Mouse (Mus musculus) Patski (cell line): ENCODE results near the gene Olfr1301. TPM values are rescaled to one million over a fixed set of nuclear protein-coding genes. Genes with fewer than 3 reads are reported as not detected.

Experiments used
- ATAC-seq: fragments of 100-300 bp; one replicate; pipeline ENCODE4 v1.8.0; 2021
- CTCF ChIA-PET: fragments of 350-600 bp; sonication (Branson Sonifier 250); formaldehyde crosslinking; loops from one replicate; lab custom pipeline; 2022; ENCODE audit warnings: inconsistent platforms; lab: Charles Lee
- POLR2A ChIA-PET: fragments of 350-600 bp; sonication (Branson Sonifier 250); formaldehyde crosslinking; loops from one replicate; lab custom pipeline; 2022; ENCODE audit warnings: antibody characterized with exemption, inconsistent platforms; lab: Charles Lee
- DNase-seq: peaks from one replicate; pipeline ENCODE4 v3.0.0-alpha.2; 2011; ENCODE audit warnings: low read depth, low spot score
- H3K27me3 ChIP-seq: fragments of 371-371 bp; one replicate; pipeline ENCODE4 v1.5.1; 2021
- CTCF ChIP-seq: fragments of 100-300 bp; IDR thresholded peaks from one replicate; pipeline ENCODE4 v1.5.1; 2021
- in situ Hi-C: fragments of 300-500 bp; cut with MboI; formaldehyde crosslinking; loops from 3 replicates; pipeline ENCODE4 v1.11.1; 2018; ENCODE audit warnings: low pct_unique_long_range_greater_than_20kb, mixed read lengths
- polyA plus RNA-seq: library from polyadenylated mRNA; unstranded; gene quantifications from one replicate; pipeline ENCODE4 v1.2.3, GENCODE M21; 2021

The Olfr1301 gene
- not detected for polyA plus RNA-seq

GRCm38 (mm10) chr2:111750706-111751105, at the start of gene Olfr1301:
Gene Olfr1301, plus strand, starts transcription at chr2:111751006.
- ATAC-seq (no peak), DNase-seq (no peak)
- no peaks in the 10 kb centered on the region for H3K27me3 ChIP-seq
- TF ChIP-seq CTCF = no peak
- CTCF ChIA-PET = no interaction called here
- POLR2A ChIA-PET = no interaction called here
- in situ Hi-C loops = no loop called here

GRCm38 (mm10) chr2:111726739-111727138, 24.1 kb upstream of the Olfr1301 start:
- in situ Hi-C loops = no loop called here
- CTCF ChIA-PET = no interaction called here
- ATAC-seq = no peak
- no peak for TF ChIP-seq CTCF
- no peaks in the 10 kb centered on the region for H3K27me3 ChIP-seq
- POLR2A ChIA-PET = no interaction called here
- no peak for DNase-seq

- ATAC-seq (no peak), DNase-seq (no peak)
- in situ Hi-C loops = no loop called here
- TF ChIP-seq CTCF = no peak
- H3K27me3 ChIP-seq = no peaks in the 10 kb centered on the region
- ChIA-PET CTCF (no interaction called here), POLR2A (no interaction called here)
Measured at GRCm38 (mm10) chr2:111777129-111777528, 26.3 kb downstream of the Olfr1301 start, which contains the start of gene Olfr1302. Gene Olfr1302, plus strand, starts transcription at chr2:111777429.

Other genes starting within 250 kb of the Olfr1301 start
- gene Olfr1293-ps, start 225.8 kb upstream of the Olfr1301 start, polyA plus RNA-seq = not detected
- gene Olfr1294, start 210.7 kb upstream of the Olfr1301 start, polyA plus RNA-seq = not detected
- not detected for gene Olfr1295, start 181.3 kb upstream of the Olfr1301 start, polyA plus RNA-seq
- not detected for gene Olfr1297, start 124.5 kb upstream of the Olfr1301 start, polyA plus RNA-seq
- gene Olfr1298, start 101.8 kb upstream of the Olfr1301 start, polyA plus RNA-seq = not detected
- not detected for gene Olfr1299, start 89.6 kb upstream of the Olfr1301 start, polyA plus RNA-seq
- gene Olfr1302, start 26.4 kb downstream of the Olfr1301 start, polyA plus RNA-seq = not detected
- gene Olfr1303, start 69.3 kb downstream of the Olfr1301 start, polyA plus RNA-seq = not detected
- gene Olfr1305, start 126.1 kb downstream of the Olfr1301 start, polyA plus RNA-seq = not detected
- not detected for gene Olfr1306, start 165.3 kb downstream of the Olfr1301 start, polyA plus RNA-seq
- gene Olfr1307, start 198.4 kb downstream of the Olfr1301 start, polyA plus RNA-seq = under 0.01 TPM
- not detected for gene Olfr1308, start 213.9 kb downstream of the Olfr1301 start, polyA plus RNA-seq
- gene Olfr1309, start 239.3 kb downstream of the Olfr1301 start, polyA plus RNA-seq = not detected